Mouse (Mus musculus) liver, embryonic 15.5 days (tissue): ENCODE measurements around the gene Slc4a2. TPM values are rescaled to one million over a fixed set of nuclear protein-coding genes. Genes with fewer than 3 reads are reported as not detected.
A peak's percentile ranks its signal among the peaks of the same experiment; 100 is the strongest.

Source experiments
- ATAC-seq: fragments of 200-750 bp; cut with Nextera tagmentation; 2 replicates; pipeline ENCODE4 v1.8.0; 2017; ENCODE audit warnings: moderate number of reproducible peaks, mild to moderate bottlenecking, moderate library complexity; ENCODE audit not compliant: insufficient read depth
- H3K27ac ChIP-seq: fragments of 300-500 bp; sonication (generic); replicated peaks from 2 replicates; pipeline ENCODE4 v1.5.1; 2015; ENCODE audit warnings: mild to moderate bottlenecking, inconsistent platforms
- H3K27me3 ChIP-seq: fragments of 300-500 bp; sonication (generic); 2 replicates; pipeline ENCODE4 v1.6.1; 2015; ENCODE audit warnings: mild to moderate bottlenecking, inconsistent platforms
- H3K36me3 ChIP-seq: fragments of 300-500 bp; sonication (generic); replicated peaks from 2 replicates; pipeline ENCODE4 v1.6.1; 2015; ENCODE audit warnings: moderate library complexity, mild to moderate bottlenecking, inconsistent platforms
- H3K4me1 ChIP-seq: fragments of 300-500 bp; sonication (generic); replicated peaks from 2 replicates; pipeline ENCODE4 v1.6.1; 2015; ENCODE audit warnings: inconsistent platforms
- H3K4me2 ChIP-seq: fragments of 300-500 bp; sonication (generic); 2 replicates; pipeline ENCODE4 v1.6.1; 2015; ENCODE audit warnings: moderate library complexity, mild to moderate bottlenecking, inconsistent platforms
- H3K4me3 ChIP-seq: fragments of 300-500 bp; sonication (generic); replicated peaks from 2 replicates; pipeline ENCODE4 v1.5.1; 2015; ENCODE audit warnings: mild to moderate bottlenecking, inconsistent platforms
- H3K9ac ChIP-seq: fragments of 300-500 bp; sonication (generic); 2 replicates; pipeline ENCODE4 v1.6.1; 2015; ENCODE audit warnings: moderate library complexity, mild to moderate bottlenecking, inconsistent platforms
- H3K9me3 ChIP-seq: fragments of 300-500 bp; sonication (generic); replicated peaks from 2 replicates; pipeline ENCODE4 v1.6.1; 2016; ENCODE audit warnings: inconsistent platforms
- WGBS: fragments of 180-500 bp; shearing (Covaris S2); methylation state at CpG from one replicate; pipeline ENCODE4 v1.1.7; 2015; ENCODE audit warnings: mixed read lengths; ENCODE audit not compliant: insufficient replicate concordance; 5-methylcytosine and 5-hydroxymethylcytosine counted together
- polyA plus RNA-seq: library from polyadenylated mRNA; unstranded; fragments of >200 nt; fragmentation: Nextera tagmentation; extraction: Ambion mirVana; gene quantifications from 2 replicates; pipeline ENCODE4 v1.2.1, GENCODE M21; 2015

Gene Slc4a2
- polyA plus RNA-seq, 1 experiment from 2014 or later, result 8.9 TPM

- 76% methylated on average over 13 of the region's 13 CpGs for WGBS
These were observed 9.7 kb upstream of the Slc4a2 start for GRCm38 (mm10) chr5:24413938-24414337.

GRCm38 (mm10) chr5:24416222-24416736, 7.4 kb upstream of the Slc4a2 start:
- Histone ChIP-seq H3K27ac (no peak overlapping the region), H3K4me2 (no peak overlapping the region), H3K9me3 (no peaks in the 10 kb centered on the region), H3K4me1 (no peaks in the 10 kb centered on the region), H3K9ac (no peak overlapping the region), H3K4me3 (no peak overlapping the region), H3K36me3 (0 out of 2 replicates have a peak, but pooled peaks cover 9% of the 10 kb centered on the region), H3K27me3 (peaks cover 32% of the 10 kb centered on the region)
- peak; percentile 45; the same call in 1 of the 2 replicates for ATAC-seq
- WGBS, result 6% methylated on average over 21 of the region's 21 CpGs

More at GRCm38 (mm10) chr5:24413938-24414337, 9.7 kb upstream of the Slc4a2 start:
- no peak overlapping the region for H3K27ac ChIP-seq
- no peaks in the 10 kb centered on the region for H3K9me3 ChIP-seq
- H3K9ac ChIP-seq, result no peak overlapping the region
- no peaks in the 10 kb centered on the region for H3K4me1 ChIP-seq
- H3K27me3 ChIP-seq, result peaks cover 32% of the 10 kb centered on the region
- no peak for ATAC-seq
- no peak overlapping the region for H3K4me3 ChIP-seq
- no peak overlapping the region for H3K4me2 ChIP-seq
- H3K36me3 ChIP-seq, result 0 out of 2 replicates have a peak, but pooled peaks cover 6% of the 10 kb centered on the region

- Histone ChIP-seq H3K9me3 (no peaks in the 10 kb centered on the region), H3K27me3 (peaks cover 32% of the 10 kb centered on the region), H3K4me2 (no peak overlapping the region), H3K4me1 (peaks cover 2% of the 10 kb centered on the region), H3K4me3 (no peak overlapping the region), H3K9ac (no peak overlapping the region), H3K27ac (no peak overlapping the region), H3K36me3 (0 out of 2 replicates have a peak, but pooled peaks cover 9% of the 10 kb centered on the region)
- 80% methylated on average over 10 of the region's 10 CpGs for WGBS
- ATAC-seq, result no peak
These were observed 6.0 kb upstream of the Slc4a2 start for GRCm38 (mm10) chr5:24417587-24417986.

GRCm38 (mm10) chr5:24420381-24420780, 3.3 kb upstream of the Slc4a2 start:
- no peak for ATAC-seq
- 78% methylated on average over 9 of the region's 9 CpGs for WGBS

GRCm38 (mm10) chr5:24424004-24424781, 556 bp downstream of the Slc4a2 start:
- Histone ChIP-seq H3K4me2 (peak overlapping the region; percentile 93), H3K4me3 (peak overlapping the region; percentile 73), H3K9me3 (no peaks in the 10 kb centered on the region), H3K9ac (peak overlapping the region; percentile 80), H3K27me3 (peaks cover 16% of the 10 kb centered on the region), H3K36me3 (0 out of 2 replicates have a peak, but pooled peaks cover 3% of the 10 kb centered on the region), H3K27ac (peak overlapping the region; percentile 92), H3K4me1 (peaks cover 56% of the 10 kb centered on the region)
- no peak for ATAC-seq
- 10% methylated on average over 21 of the region's 21 CpGs for WGBS

More at GRCm38 (mm10) chr5:24420381-24420780, 3.3 kb upstream of the Slc4a2 start:
- H3K36me3 ChIP-seq, result 0 out of 2 replicates have a peak, but pooled peaks cover 9% of the 10 kb centered on the region
- no peak overlapping the region for H3K4me3 ChIP-seq
- 0 out of 2 replicates have a peak, but pooled peaks cover 6% of the 10 kb centered on the region for H3K27me3 ChIP-seq
- no peak overlapping the region for H3K4me2 ChIP-seq
- no peak overlapping the region for H3K27ac ChIP-seq
- H3K9ac ChIP-seq, result no peak overlapping the region
- no peaks in the 10 kb centered on the region for H3K9me3 ChIP-seq
- H3K4me1 ChIP-seq, result peaks cover 19% of the 10 kb centered on the region

- Histone ChIP-seq H3K36me3 (peaks cover 6% of the 10 kb centered on the region), H3K27ac (peak overlapping the region; percentile 92), H3K9ac (peak overlapping the region; percentile 80), H3K4me1 (peaks cover 56% of the 10 kb centered on the region), H3K27me3 (peaks cover 16% of the 10 kb centered on the region), H3K4me2 (peak overlapping the region; percentile 93), H3K4me3 (peak overlapping the region; percentile 73), H3K9me3 (no peaks in the 10 kb centered on the region)
- ATAC-seq, result peak; percentile 51
- under 1% methylated on average over 60 of the region's 60 CpGs for WGBS
These were observed 1.3 kb downstream of the Slc4a2 start for GRCm38 (mm10) chr5:24424861-24425411.

- Histone ChIP-seq H3K4me2 (peak overlapping the region; percentile 93), H3K9ac (peak overlapping the region; percentile 80), H3K9me3 (no peaks in the 10 kb centered on the region), H3K4me1 (peaks cover 56% of the 10 kb centered on the region), H3K36me3 (peaks cover 11% of the 10 kb centered on the region), H3K27ac (peak overlapping the region; percentile 92; the same call in 1 of the 2 replicates), H3K4me3 (peak overlapping the region; percentile 73), H3K27me3 (peaks cover 16% of the 10 kb centered on the region)
- WGBS, result 1% methylated on average over 29 of the region's 30 CpGs
- no peak for ATAC-seq
These were observed 1.9 kb downstream of the Slc4a2 start for GRCm38 (mm10) chr5:24425421-24426036.

GRCm38 (mm10) chr5:24426037-24426432, 2.4 kb downstream of the Slc4a2 start:
- peaks cover 56% of the 10 kb centered on the region for H3K4me1 ChIP-seq

GRCm38 (mm10) chr5:24426556-24427284, 3.1 kb downstream of the Slc4a2 start:
- H3K27ac ChIP-seq, result no peak overlapping the region
- H3K4me3 ChIP-seq, result peak overlapping the region; percentile 73; the same call in 1 of the 2 replicates
- WGBS, result 15% methylated on average over 9 of the region's 9 CpGs
- no peak for ATAC-seq
- peaks cover 23% of the 10 kb centered on the region for H3K36me3 ChIP-seq
- H3K27me3 ChIP-seq, result peaks cover 16% of the 10 kb centered on the region
- H3K9me3 ChIP-seq, result no peaks in the 10 kb centered on the region
- H3K4me1 ChIP-seq, result peaks cover 56% of the 10 kb centered on the region
- H3K9ac ChIP-seq, result no peak overlapping the region
- H3K4me2 ChIP-seq, result peak overlapping the region; percentile 93

More at GRCm38 (mm10) chr5:24426037-24426432, 2.4 kb downstream of the Slc4a2 start:
- H3K9ac ChIP-seq, result peak overlapping the region; percentile 80; the same call in 1 of the 2 replicates
- peak overlapping the region; percentile 73 for H3K4me3 ChIP-seq
- ATAC-seq, result no peak
- peaks cover 16% of the 10 kb centered on the region for H3K27me3 ChIP-seq
- H3K36me3 ChIP-seq, result peaks cover 16% of the 10 kb centered on the region
- no peak overlapping the region for H3K27ac ChIP-seq
- H3K4me2 ChIP-seq, result peak overlapping the region; percentile 93
- 9% methylated on average over 10 of the region's 10 CpGs for WGBS
- H3K9me3 ChIP-seq, result no peaks in the 10 kb centered on the region

GRCm38 (mm10) chr5:24427285-24427633, 3.6 kb downstream of the Slc4a2 start:
- 37% methylated on average over 12 of the region's 12 CpGs for WGBS
- H3K9me3 ChIP-seq, result no peaks in the 10 kb centered on the region
- H3K4me3 ChIP-seq, result no peak overlapping the region
- peaks cover 28% of the 10 kb centered on the region for H3K36me3 ChIP-seq
- H3K4me1 ChIP-seq, result peaks cover 56% of the 10 kb centered on the region
- no peak for ATAC-seq
- no peak overlapping the region for H3K9ac ChIP-seq
- H3K27ac ChIP-seq, result no peak overlapping the region
- H3K27me3 ChIP-seq, result peaks cover 16% of the 10 kb centered on the region
- H3K4me2 ChIP-seq, result peak overlapping the region; percentile 93; the same call in 1 of the 2 replicates
